Mouse (Mus musculus) intestine, postnatal 0 days (tissue): ENCODE measurements around the gene Usp34. TPM values are rescaled to one million over a fixed set of nuclear protein-coding genes. Genes with fewer than 3 reads are reported as not detected.

Source experiments
- ATAC-seq: fragments of 200-750 bp; cut with Nextera tagmentation; 2 replicates; pipeline ENCODE4 v1.8.0; 2017; ENCODE audit warnings: mild to moderate bottlenecking, moderate TSS enrichment, moderate library complexity
- H3K27ac ChIP-seq: fragments of 300-500 bp; sonication (generic); 2 replicates; pipeline ENCODE4 v1.5.1; 2014; ENCODE audit warnings: mild to moderate bottlenecking, low read depth, low read length, moderate library complexity
- H3K27me3 ChIP-seq: fragments of 300-500 bp; sonication (generic); replicated peaks from 2 replicates; pipeline ENCODE4 v1.6.1; 2014; ENCODE audit warnings: low read length, mixed read lengths; ENCODE audit not compliant: control insufficient read depth, insufficient read depth
- H3K36me3 ChIP-seq: fragments of 300-500 bp; sonication (generic); 2 replicates; pipeline ENCODE4 v1.6.1; 2014; ENCODE audit warnings: mild to moderate bottlenecking, moderate library complexity; ENCODE audit not compliant: control insufficient read depth, insufficient read depth
- H3K4me1 ChIP-seq: fragments of 300-500 bp; sonication (generic); replicated peaks from 2 replicates; pipeline ENCODE4 v1.6.1; 2014; ENCODE audit warnings: antibody characterized with exemption, low read length, mixed read lengths; ENCODE audit not compliant: control insufficient read depth, insufficient read depth
- H3K4me2 ChIP-seq: fragments of 300-500 bp; sonication (generic); replicated peaks from 2 replicates; pipeline ENCODE4 v1.6.1; 2014; ENCODE audit warnings: low read depth, mild to moderate bottlenecking, moderate library complexity
- H3K4me3 ChIP-seq: fragments of 300-500 bp; sonication (generic); 2 replicates; pipeline ENCODE4 v1.5.1; 2014; ENCODE audit warnings: low read depth, low read length
- H3K9ac ChIP-seq: fragments of 300-500 bp; sonication (generic); 2 replicates; pipeline ENCODE4 v1.6.1; 2014; ENCODE audit warnings: mild to moderate bottlenecking, low read depth, low read length
- H3K9me3 ChIP-seq: fragments of 300-500 bp; sonication (generic); 2 replicates; pipeline ENCODE4 v1.6.1; 2016; ENCODE audit warnings: mixed run types; ENCODE audit not compliant: control insufficient read depth
- CTCF ChIP-seq: sonication (generic); IDR thresholded peaks from 2 replicates; pipeline ENCODE4 v1.5.1; 2016; ENCODE audit warnings: low read depth, mild to moderate bottlenecking, control low read depth, antibody characterized with exemption, moderate library complexity
- WGBS: fragments of 180-500 bp; shearing (Covaris S2); extraction: QIAGEN DNeasy Blood & Tissue Kit; methylation state at CpG from one replicate; pipeline ENCODE4 v1.1.7; 2014; 5-methylcytosine and 5-hydroxymethylcytosine counted together
- microRNA-seq: library from miRNA; unstranded; fragments of <30 nt; microRNA quantifications from one replicate; pipeline ENCODE4, GENCODE M21; 2016
- polyA plus RNA-seq: library from polyadenylated mRNA; unstranded; fragments of >200 nt; fragmentation: Nextera tagmentation; extraction: Ambion mirVana; gene quantifications from 2 replicates; pipeline ENCODE4 v1.2.1, GENCODE M21; 2015

The Usp34 gene
- polyA plus RNA-seq, 1 experiment from 2014 or later, result 13.4 TPM

DNA sequence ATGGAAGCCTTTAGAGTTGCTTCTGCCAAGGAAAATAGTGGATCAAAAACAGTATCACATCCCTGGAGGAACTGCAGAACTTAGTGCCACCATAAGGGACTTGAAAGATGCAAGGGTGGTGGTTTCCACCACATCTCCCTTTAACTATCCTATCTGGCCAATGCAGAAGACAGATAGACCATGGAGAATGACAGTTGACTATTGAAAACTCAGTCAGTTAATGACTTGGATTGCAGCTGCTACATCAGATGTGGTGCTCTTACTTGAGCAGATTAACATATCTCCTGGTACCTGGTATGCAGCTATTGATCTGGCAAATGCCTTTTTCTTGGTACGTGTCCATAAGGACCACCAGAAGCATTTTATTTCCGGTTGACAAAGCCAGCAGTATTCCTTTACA is 230.8 kb downstream of the Usp34 start:
- 87% methylated on average over 2 of the region's 2 CpGs for WGBS

More for the DNA sequence above, 230.8 kb downstream of the Usp34 start:
- H3K9ac ChIP-seq, result no peak overlapping the region
- ATAC-seq, result no peak
- no peak overlapping the region for H3K4me2 ChIP-seq
- no peaks in the 10 kb centered on the region for H3K9me3 ChIP-seq
- H3K27me3 ChIP-seq, result no peaks in the 10 kb centered on the region
- no peak overlapping the region for H3K4me3 ChIP-seq
- no peak overlapping the region for H3K27ac ChIP-seq
- H3K36me3 ChIP-seq, result no peaks in the 10 kb centered on the region
- no peak for TF ChIP-seq CTCF
- H3K4me1 ChIP-seq, result no peaks in the 10 kb centered on the region

Small RNA genes lying within 50 kb of the gene (microRNA-seq; reads per million reads assigned to microRNA genes)
- gene Gm47279, result not detected

Other genes starting within 250 kb of the Usp34 start
- 16.7 and 17.0 TPM in 2 replicates for gene Xpo1, start 50.9 kb upstream of the Usp34 start, polyA plus RNA-seq
- gene Ahsa2, start 191.1 kb downstream of the Usp34 start, polyA plus RNA-seq, result 25.7 and 26.1 TPM in 2 replicates
- gene 1700093K21Rik, start 214.3 kb downstream of the Usp34 start, polyA plus RNA-seq, result 0.21 TPM in 1 of 2 replicates, not detected in the other